In genomic region chr13:53426507-53426906, GRCm38 (mm10) we compare ENCODE assay signal across 9 mouse cellular contexts. TPM values are rescaled to one million over a fixed set of nuclear protein-coding genes. Genes with fewer than 3 reads are reported as not detected.
A peak's percentile ranks its signal among the peaks of the same experiment; 100 is the strongest.
DNase-seq lines count a peak whose midpoint lies in the region; ATAC-seq and TF ChIP-seq lines count a peak whose summit lies in the region.
"Had no signal": no experiment of that assay in that cellular context is flagged by ENCODE, and none has a peak within 500 bp of the region (broad histone marks: within the 10 kb centered on the region; RNA-seq: fewer than 3 reads in every experiment).

No protein-coding gene starts in this region.

- H3K27ac ChIP-seq in neural tube, embryonic 15.5 days (replicated peaks): no peak overlapping the region
- no peak overlapping the region for H3K27ac ChIP-seq in limb, embryonic 14.5 days (replicated peaks; ENCODE audit: low read depth, low read length)
- H3K27ac ChIP-seq: limb, embryonic 15.5 days had no signal

- no peaks in the 10 kb centered on the region for H3K27me3 ChIP-seq in neural tube, embryonic 15.5 days (replicated peaks)
- H3K27me3 ChIP-seq in limb, embryonic 14.5 days (ENCODE audit: control insufficient read depth, insufficient read depth, low read length): no peaks in the 10 kb centered on the region
- H3K27me3 ChIP-seq: limb, embryonic 15.5 days had no signal

- no peaks in the 10 kb centered on the region for H3K9me3 ChIP-seq in neural tube, embryonic 15.5 days (replicated peaks)
- H3K9me3 ChIP-seq in limb, embryonic 14.5 days (ENCODE audit: control insufficient read depth, low read length): no peaks in the 10 kb centered on the region
- H3K9me3 ChIP-seq: limb, embryonic 15.5 days had no signal

- DNase-seq in neural tube, embryonic 10.5 days (ENCODE audit: extremely low spot score, low spot score): peak; percentile 87
- peak; percentile 79 for DNase-seq in c-Kit-positive CD71-negative TER-119-negative erythroid progenitor cells, embryonic 14.5 days (ENCODE audit: low read depth)
- DNase-seq in kidney, adult 8-10 months: peak; percentile 71 to 86
- DNase-seq in limb, embryonic 14.5 days (ENCODE audit: low spot score): peak; percentile 61
- DNase-seq in retina, adult 2 months (ENCODE audit: low read depth, low spot score): peak; percentile 77
- peak; percentile 81 for DNase-seq in thymus, postnatal 25 days

- TF ChIP-seq POLR2A in limb, embryonic 14.5 days (IDR thresholded peaks at IDR 0.05; ENCODE audit: borderline replicate concordance, extremely low read depth, insufficient read depth, insufficient read length): no peak

- H3K4me1 ChIP-seq in neural tube, embryonic 15.5 days: no peaks in the 10 kb centered on the region
- H3K4me1 ChIP-seq in limb, embryonic 14.5 days (ENCODE audit: control insufficient read depth, insufficient read depth, low read length): peaks cover 10% of the 10 kb centered on the region

- H3K36me3 ChIP-seq in neural tube, embryonic 15.5 days: no peaks in the 10 kb centered on the region
- H3K36me3 ChIP-seq in limb, embryonic 14.5 days (ENCODE audit: control insufficient read depth, insufficient read depth, low read length): no peaks in the 10 kb centered on the region
- H3K36me3 ChIP-seq: limb, embryonic 15.5 days had no signal

- ATAC-seq in neural tube, embryonic 15.5 days (ENCODE audit: low FRiP score): no peak
- ATAC-seq in frontal cortex, adult (ENCODE audit: low TSS enrichment): peak; percentile 84
- ATAC-seq in limb, embryonic 14.5 days (ENCODE audit: low FRiP score, low read depth): no peak

- H3K4me3 ChIP-seq in neural tube, embryonic 15.5 days (replicated peaks): no peak overlapping the region
- H3K4me3 ChIP-seq in limb, embryonic 14.5 days (replicated peaks; ENCODE audit: low read length): no peak overlapping the region
- H3K4me3 ChIP-seq: limb, embryonic 15.5 days had no signal

- no peak overlapping the region for H3K9ac ChIP-seq in neural tube, embryonic 15.5 days (replicated peaks)
- H3K9ac ChIP-seq in limb, embryonic 14.5 days (ENCODE audit: low read depth, low read length, severe bottlenecking): no peak overlapping the region
- H3K9ac ChIP-seq: limb, embryonic 15.5 days had no signal

- H3K4me2 ChIP-seq in neural tube, embryonic 15.5 days: no peak overlapping the region
- H3K4me2 ChIP-seq in limb, embryonic 14.5 days (replicated peaks; ENCODE audit: low read depth, low read length, severe bottlenecking): no peak overlapping the region
- H3K4me2 ChIP-seq: limb, embryonic 15.5 days had no signal

- WGBS in neural tube, embryonic 15.5 days: 21% methylated on average over 7 of the region's 7 CpGs
- WGBS in limb, embryonic 14.5 days: 18% methylated on average over 7 of the region's 7 CpGs

RNA-seq across cellular contexts. Expression of gene Msx2, which starts 46.4 kb away (rescaled TPM):
- 0.82 and 0.88 TPM in 2 replicates for polyA plus RNA-seq in neural tube, embryonic 15.5 days (2015; fragmentation: Nextera tagmentation; extraction: Ambion mirVana)
- 17.5 and 18.2 TPM in 2 replicates for polyA plus RNA-seq in limb, embryonic 14.5 days (2012; rRNA removed)
- 19.4 and 28.3 TPM in 2 replicates for polyA plus RNA-seq in limb, embryonic 14.5 days (2014; fragmentation: Nextera tagmentation; extraction: Ambion mirVana)

RNA-seq across cellular contexts. Expression of gene Sptlc1, which starts 49.3 kb away (rescaled TPM):
- polyA plus RNA-seq in neural tube, embryonic 15.5 days (2015; fragmentation: Nextera tagmentation; extraction: Ambion mirVana): 25.4 and 26.0 TPM in 2 replicates
- polyA plus RNA-seq in limb, embryonic 14.5 days (2012; rRNA removed): 33.8 and 34.7 TPM in 2 replicates
- polyA plus RNA-seq in limb, embryonic 14.5 days (2014; fragmentation: Nextera tagmentation; extraction: Ambion mirVana): 46.8 and 49.4 TPM in 2 replicates
